Mouse (Mus musculus): ENCODE measurements around the gene Ctla2a. TPM values are rescaled to one million over a fixed set of nuclear protein-coding genes. Genes with fewer than 3 reads are reported as not detected.

Ctla2a gene
- polyA plus RNA-seq (2012; fragmentation: generic; extraction: Trizol), result 1 to 10 TPM in 1 of 2 experiments, under 1 TPM in 1; 0.94 to 1.2 TPM

GRCm38 (mm10) chr13:60936500-60936901 lies at the start of gene Ctla2a, which contains the start of gene Gm49391:
Ctla2a (minus strand) TSS chr13:60936625.
Gm49391 (minus strand) TSS chr13:60936571.

DNA sequence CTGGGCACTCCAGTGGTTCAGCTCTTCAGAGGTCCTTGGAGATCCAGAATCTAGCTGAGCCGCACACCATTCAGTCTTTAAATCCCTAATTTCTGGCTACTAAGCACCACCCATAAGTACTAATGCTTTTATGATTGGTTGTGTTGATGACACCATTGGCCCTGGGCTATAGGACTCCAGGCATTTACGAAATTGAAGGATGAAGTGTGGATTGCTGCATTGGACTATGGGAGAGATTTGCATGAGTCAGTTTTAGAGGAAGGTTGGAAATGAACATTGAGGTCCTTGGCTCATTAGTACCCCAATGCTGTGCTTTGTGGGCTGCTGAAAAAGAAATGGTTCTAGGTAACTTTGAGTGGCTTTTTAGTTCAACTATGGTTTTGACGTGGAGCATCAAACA lies 5.5 kb upstream of the Ctla2a start, which contains the start of gene Tpbpa:
TSS of gene Tpbpa (minus strand) at position 101 of the 400 bp plus-strand sequence.

GRCm38 (mm10) chr13:60935490-60935889 lies 935 bp downstream of the Ctla2a start, which contains the start of gene Gm49393:
Gm49393 (minus strand) TSS chr13:60935590.

DNA sequence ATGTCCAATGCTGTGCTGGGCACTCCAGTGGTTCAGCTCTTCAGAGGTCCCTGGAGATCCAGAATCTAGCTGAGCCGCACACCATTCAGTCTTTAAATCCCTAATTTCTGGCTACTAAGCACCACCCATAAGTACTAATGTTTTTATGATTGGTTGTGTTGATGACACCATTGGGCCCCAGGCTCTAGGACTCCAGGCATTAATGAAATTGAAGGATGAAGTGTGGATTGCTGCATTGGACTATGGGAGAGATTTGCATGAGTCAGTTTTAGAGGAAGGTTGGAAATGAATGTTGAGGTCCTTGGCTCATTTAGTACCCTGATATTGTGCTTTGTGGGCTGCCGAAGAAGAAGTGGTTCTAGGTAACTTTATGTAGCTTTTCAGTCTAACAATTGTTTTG lies 31.6 kb downstream of the Ctla2a start, which contains the start of gene Tpbpb:
TSS of gene Tpbpb (minus strand) at position 101 of the 400 bp plus-strand sequence.

DNA sequence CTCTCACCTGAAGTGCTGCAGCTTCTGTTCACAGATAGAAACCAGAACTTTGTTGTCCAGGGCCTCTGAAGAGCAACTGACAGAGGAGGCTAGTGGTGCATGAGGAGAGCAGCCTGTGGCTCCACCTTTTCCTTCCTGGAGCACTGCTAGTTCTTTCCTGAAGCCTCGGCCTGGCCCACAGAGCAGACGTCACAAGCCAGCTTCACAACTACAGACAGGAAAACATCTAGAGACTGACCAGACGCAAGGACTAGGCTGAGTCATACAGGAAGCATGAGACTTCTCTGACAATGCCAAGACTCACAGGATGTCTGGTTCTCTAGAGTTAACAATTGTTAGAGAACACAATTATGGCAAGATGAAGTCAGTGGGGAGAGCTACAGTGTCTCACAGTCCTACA lies 39.1 kb downstream of the Ctla2a start, which contains the start of gene Ctla2b:
TSS of gene Ctla2b (minus strand) at position 120 of the 400 bp plus-strand sequence.

DNA sequence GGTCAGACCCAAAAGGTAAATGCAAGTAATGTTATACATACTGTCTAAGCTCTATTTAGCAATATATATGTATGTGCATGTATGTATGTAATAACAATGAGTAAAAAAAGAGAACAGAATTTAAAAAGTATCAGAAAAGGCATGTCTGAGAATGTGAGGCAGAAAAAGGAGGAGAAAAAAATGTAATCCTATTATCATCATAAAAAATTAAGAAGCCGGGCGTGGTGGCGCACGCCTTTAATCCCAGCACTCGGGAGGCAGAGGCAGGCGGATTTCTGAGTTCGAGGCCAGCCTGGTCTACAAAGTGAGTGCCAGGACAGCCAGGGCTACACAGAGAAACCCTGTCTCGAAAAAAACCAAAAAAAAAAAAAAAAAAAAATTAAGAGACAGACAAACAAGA lies 39.6 kb downstream of the Ctla2a start, which contains the start of gene Gm49392:
TSS of gene Gm49392 (minus strand) at position 101 of the 400 bp plus-strand sequence.

Other genes starting within 250 kb of the Ctla2a start
- gene BC051665, start 150.3 kb downstream of the Ctla2a start, polyA plus RNA-seq (2012; fragmentation: generic; extraction: Trizol), result not detected
- not detected for gene Ctsll3, start 133.8 kb downstream of the Ctla2a start, polyA plus RNA-seq (2012; fragmentation: generic; extraction: Trizol)
- under 1 TPM; 0.09 to 0.21 TPM for gene 4930486L24Rik, start 72.2 kb downstream of the Ctla2a start, polyA plus RNA-seq (2012; fragmentation: generic; extraction: Trizol)
- gene Gm49392, start 39.7 kb downstream of the Ctla2a start, polyA plus RNA-seq (2012; fragmentation: generic; extraction: Trizol), result under 1 TPM; 0.06 to 0.08 TPM
- under 1 TPM; 0.44 to 0.57 TPM for gene Ctla2b, start 39.2 kb downstream of the Ctla2a start, polyA plus RNA-seq (2012; fragmentation: generic; extraction: Trizol)
- not detected for gene Tpbpb, start 31.7 kb downstream of the Ctla2a start, polyA plus RNA-seq (2012; fragmentation: generic; extraction: Trizol)
- not detected for gene Gm49393, start 1.0 kb downstream of the Ctla2a start, polyA plus RNA-seq (2012; fragmentation: generic; extraction: Trizol)
- gene Gm49391, start 54 bp downstream of the Ctla2a start, polyA plus RNA-seq (2012; fragmentation: generic; extraction: Trizol), result under 1 TPM; 0.29 to 0.30 TPM
- gene Tpbpa, start 5.4 kb upstream of the Ctla2a start, polyA plus RNA-seq (2012; fragmentation: generic; extraction: Trizol), result not detected
- gene Ctsj, start 69.3 kb upstream of the Ctla2a start, polyA plus RNA-seq (2012; fragmentation: generic; extraction: Trizol), result not detected
- not detected for gene Ctsq, start 104.0 kb upstream of the Ctla2a start, polyA plus RNA-seq (2012; fragmentation: generic; extraction: Trizol)
- gene Ctsr, start 227.6 kb upstream of the Ctla2a start, polyA plus RNA-seq (2012; fragmentation: generic; extraction: Trizol), result not detected

All from C3H10T1/2 (cell line).